Mouse (Mus musculus) midbrain, embryonic 10.5 days (tissue): ENCODE results near the gene Pkd1l3. TPM values are rescaled to one million over a fixed set of nuclear protein-coding genes. Genes with fewer than 3 reads are reported as not detected.
A peak's percentile ranks its signal among the peaks of the same experiment; 100 is the strongest.

ENCODE experiments used
- DNase-seq: peaks from one replicate; pipeline ENCODE4 v3.0.0-alpha.2; 2017; ENCODE audit warnings: low spot score
- H3K27ac ChIP-seq: fragments of 300-500 bp; sonication (generic); replicated peaks from 2 replicates; pipeline ENCODE4 v1.5.1; 2016; ENCODE audit warnings: mild to moderate bottlenecking
- H3K27me3 ChIP-seq: fragments of 300-500 bp; sonication (generic); 2 replicates; pipeline ENCODE4 v1.6.1; 2016; ENCODE audit warnings: low read depth, mild to moderate bottlenecking; ENCODE audit not compliant: poor library complexity, severe bottlenecking
- H3K36me3 ChIP-seq: fragments of 300-500 bp; sonication (generic); 2 replicates; pipeline ENCODE4 v1.6.1; 2016; ENCODE audit warnings: mild to moderate bottlenecking, moderate library complexity
- H3K4me1 ChIP-seq: fragments of 300-500 bp; sonication (generic); 2 replicates; pipeline ENCODE4 v1.6.1; 2016
- H3K4me3 ChIP-seq: fragments of 300-500 bp; sonication (generic); 2 replicates; pipeline ENCODE4 v1.5.1; 2016; ENCODE audit warnings: mild to moderate bottlenecking, moderate library complexity
- H3K9me3 ChIP-seq: fragments of 300-500 bp; sonication (generic); replicated peaks from 2 replicates; pipeline ENCODE4 v1.6.1; 2016; ENCODE audit warnings: mild to moderate bottlenecking
- WGBS: fragments of 180-500 bp; shearing (Covaris S2); methylation state at CpG from one replicate; pipeline ENCODE4 v1.1.7; 2016; 5-methylcytosine and 5-hydroxymethylcytosine counted together
- polyA plus RNA-seq: library from polyadenylated mRNA; unstranded; fragments of >200 nt; fragmentation: Nextera tagmentation; extraction: Ambion mirVana; gene quantifications from 2 replicates; pipeline ENCODE4 v1.2.1, GENCODE M21; 2016

Pkd1l3 gene
- polyA plus RNA-seq, 1 experiment from 2014 or later = 0.25 TPM

- Histone ChIP-seq H3K9me3 (no peaks in the 10 kb centered on the region), H3K27ac (no peak overlapping the region), H3K4me3 (no peak overlapping the region), H3K4me1 (no peaks in the 10 kb centered on the region), H3K27me3 (no peaks in the 10 kb centered on the region), H3K36me3 (peaks cover 50% of the 10 kb centered on the region)
- DNase-seq = no peak
- 95% methylated on average over 5 of the region's 5 CpGs for WGBS
Measured at GRCm38 (mm10) chr8:109592164-109592563, 22.2 kb upstream of the Pkd1l3 start.

GRCm38 (mm10) chr8:109593117-109593788 is 21.1 kb upstream of the Pkd1l3 start:
- DNase-seq = no peak
- Histone ChIP-seq H3K27me3 (no peaks in the 10 kb centered on the region), H3K27ac (no peak overlapping the region), H3K9me3 (no peaks in the 10 kb centered on the region), H3K36me3 (peaks cover 57% of the 10 kb centered on the region), H3K4me3 (no peak overlapping the region), H3K4me1 (no peaks in the 10 kb centered on the region)
- WGBS = 81% methylated on average over 6 of the region's 6 CpGs

- H3K27ac ChIP-seq = no peak overlapping the region
- H3K4me1 ChIP-seq = no peaks in the 10 kb centered on the region
- 52% methylated on average over 8 of the region's 8 CpGs for WGBS
- H3K9me3 ChIP-seq = no peaks in the 10 kb centered on the region
- H3K27me3 ChIP-seq = no peaks in the 10 kb centered on the region
- peak; percentile 57 for DNase-seq
- no peak overlapping the region for H3K4me3 ChIP-seq
- H3K36me3 ChIP-seq = peaks cover 79% of the 10 kb centered on the region
Measured at GRCm38 (mm10) chr8:109595854-109596253, 18.5 kb upstream of the Pkd1l3 start.

GRCm38 (mm10) chr8:109606725-109607124 is 7.6 kb upstream of the Pkd1l3 start:
- Histone ChIP-seq H3K36me3 (peaks cover 40% of the 10 kb centered on the region), H3K27ac (no peak overlapping the region), H3K9me3 (no peaks in the 10 kb centered on the region), H3K4me1 (peaks cover 21% of the 10 kb centered on the region), H3K4me3 (no peak overlapping the region), H3K27me3 (no peaks in the 10 kb centered on the region)
- DNase-seq = no peak
- 86% methylated on average over 2 of the region's 2 CpGs for WGBS

- DNase-seq = no peak
- H3K4me1 ChIP-seq = peaks cover 21% of the 10 kb centered on the region
- H3K4me3 ChIP-seq = peak overlapping the region; percentile 70
- no peaks in the 10 kb centered on the region for H3K9me3 ChIP-seq
- peak overlapping the region; percentile 91 for H3K27ac ChIP-seq
- no peaks in the 10 kb centered on the region for H3K27me3 ChIP-seq
- peaks cover 33% of the 10 kb centered on the region for H3K36me3 ChIP-seq
- WGBS = 14% methylated on average over 12 of the region's 12 CpGs
Measured at GRCm38 (mm10) chr8:109607650-109608049, 6.7 kb upstream of the Pkd1l3 start.

- DNase-seq = peak; percentile 96
- WGBS = under 1% methylated on average over 42 of the region's 42 CpGs
- H3K4me3 ChIP-seq = peak within 1 kb of the TSS; percentile 70
- peak within 1 kb of the TSS; percentile 91 for H3K27ac ChIP-seq
- no peaks in the 10 kb centered on the region for H3K27me3 ChIP-seq
- H3K9me3 ChIP-seq = no peaks in the 10 kb centered on the region
- peaks cover 21% of the 10 kb centered on the region for H3K4me1 ChIP-seq
- H3K36me3 ChIP-seq = peaks cover 24% of the 10 kb centered on the region
Measured at GRCm38 (mm10) chr8:109608271-109609152, 5.8 kb upstream of the Pkd1l3 start, which contains the start of gene Dhodh. Dhodh (minus strand) TSS chr8:109608673.

- peak overlapping the region; percentile 91 for H3K27ac ChIP-seq
- whole genome bisulfite sequencing = 27% methylated on average over 5 of the region's 5 CpGs
- peaks cover 21% of the 10 kb centered on the region for H3K4me1 ChIP-seq
- DNase-seq = no peak
- H3K4me3 ChIP-seq = peak overlapping the region; percentile 70
- peaks cover 18% of the 10 kb centered on the region for H3K36me3 ChIP-seq
- H3K27me3 ChIP-seq = no peaks in the 10 kb centered on the region
- no peaks in the 10 kb centered on the region for H3K9me3 ChIP-seq
Measured at GRCm38 (mm10) chr8:109609153-109609502, 5.2 kb upstream of the Pkd1l3 start.

- Histone ChIP-seq H3K9me3 (peaks cover 6% of the 10 kb centered on the region), H3K4me1 (no peaks in the 10 kb centered on the region), H3K36me3 (no peaks in the 10 kb centered on the region), H3K4me3 (no peak overlapping the region), H3K27ac (no peak overlapping the region), H3K27me3 (no peaks in the 10 kb centered on the region)
- WGBS = 90% methylated on average over 3 of the region's 3 CpGs
- DNase-seq = no peak
Measured at GRCm38 (mm10) chr8:109615569-109615968, 1.3 kb downstream of the Pkd1l3 start.

GRCm38 (mm10) chr8:109628638-109629037 is 14.3 kb downstream of the Pkd1l3 start:
- Histone ChIP-seq H3K27ac (no peak overlapping the region), H3K4me3 (no peak overlapping the region), H3K36me3 (no peaks in the 10 kb centered on the region), H3K9me3 (no peaks in the 10 kb centered on the region; the same call in none of the 2 replicates), H3K4me1 (no peaks in the 10 kb centered on the region), H3K27me3 (no peaks in the 10 kb centered on the region)
- WGBS = 76% methylated on average over 6 of the region's 6 CpGs
- no peak for DNase-seq

- H3K9me3 ChIP-seq = no peaks in the 10 kb centered on the region; the same call in 1 of the 2 replicates
- no peak overlapping the region for H3K27ac ChIP-seq
- WGBS = 82% methylated on average over 5 of the region's 5 CpGs
- DNase-seq = no peak
- H3K36me3 ChIP-seq = no peaks in the 10 kb centered on the region
- H3K4me3 ChIP-seq = no peak overlapping the region
- no peaks in the 10 kb centered on the region for H3K27me3 ChIP-seq
- H3K4me1 ChIP-seq = no peaks in the 10 kb centered on the region
Measured at GRCm38 (mm10) chr8:109632498-109632897, 18.2 kb downstream of the Pkd1l3 start.

GRCm38 (mm10) chr8:109635146-109635545 is 20.8 kb downstream of the Pkd1l3 start:
- Histone ChIP-seq H3K9me3 (no peaks in the 10 kb centered on the region), H3K36me3 (no peaks in the 10 kb centered on the region), H3K4me1 (no peaks in the 10 kb centered on the region), H3K4me3 (no peak overlapping the region), H3K27me3 (no peaks in the 10 kb centered on the region), H3K27ac (no peak overlapping the region)
- DNase-seq = no peak
- WGBS = 91% methylated on average over 8 of the region's 8 CpGs

GRCm38 (mm10) chr8:109638851-109639250 is 24.5 kb downstream of the Pkd1l3 start:
- H3K27ac ChIP-seq = no peak overlapping the region
- H3K4me1 ChIP-seq = no peaks in the 10 kb centered on the region
- no peak for DNase-seq
- WGBS = 83% methylated on average over 5 of the region's 5 CpGs
- H3K9me3 ChIP-seq = no peaks in the 10 kb centered on the region
- H3K36me3 ChIP-seq = no peaks in the 10 kb centered on the region
- H3K27me3 ChIP-seq = no peaks in the 10 kb centered on the region
- H3K4me3 ChIP-seq = no peak overlapping the region

- Histone ChIP-seq H3K27ac (no peak overlapping the region), H3K9me3 (no peaks in the 10 kb centered on the region), H3K36me3 (no peaks in the 10 kb centered on the region), H3K4me1 (no peaks in the 10 kb centered on the region), H3K4me3 (no peak overlapping the region), H3K27me3 (no peaks in the 10 kb centered on the region)
- 70% methylated on average over 7 of the region's 7 CpGs for WGBS
- no peak for DNase-seq
Measured at GRCm38 (mm10) chr8:109640410-109640809, 26.1 kb downstream of the Pkd1l3 start.
